Comparison of ENCODE assay signal across 16 mouse cellular contexts in genomic region chr2:146322770-146323169, GRCm38 (mm10).
DNase-seq lines count a peak whose midpoint lies in the region; ATAC-seq lines count a peak whose summit lies in the region.
"Had no signal": no experiment of that assay in that cellular context is flagged by ENCODE, and none has a peak within 500 bp of the region (broad histone marks: within the 10 kb centered on the region; RNA-seq: fewer than 3 reads in every experiment).

No protein-coding gene starts in this region.

- ATAC-seq in CD4-positive, CD25-positive, alpha-beta regulatory T cell, adult 4 months, result peak; percentile 73
- peak; percentile 59; the same call in 1 of the 2 replicates for ATAC-seq in granulocyte monocyte progenitor cell, adult 5-6 weeks (replicated peaks; ENCODE audit: poor library complexity, severe bottlenecking)
- ATAC-seq: forebrain, postnatal 0 days had no signal

- no peaks in the 10 kb centered on the region for H3K36me3 ChIP-seq in splenic B cell, adult 2 months (ENCODE audit: control insufficient read depth, insufficient read depth, low read length, poor library complexity, severe bottlenecking)
- H3K36me3 ChIP-seq: hindbrain, embryonic 12.5 days; limb, embryonic 15.5 days had no signal

- H3K27me3 ChIP-seq in splenic B cell, adult 2 months (ENCODE audit: control insufficient read depth, insufficient read depth, low read length, poor library complexity, severe bottlenecking), result no peaks in the 10 kb centered on the region
- H3K27me3 ChIP-seq: limb, embryonic 15.5 days had no signal

- DNase-seq in thymus, postnatal 0 days (ENCODE audit: low spot score), result peak; percentile 8
- DNase-seq in thymus, postnatal 25 days, result no peak
- peak; percentile 31 for DNase-seq in splenic B cell, adult 2 months (ENCODE audit: low read depth, low spot score)
- no peak for DNase-seq in gastrocnemius, postnatal 4 days (ENCODE audit: low spot score in 2 of 2)
- DNase-seq in kidney, postnatal 14 days, result no peak
- DNase-seq: cerebellum, adult 9-11 months; embryo, embryonic 11 days; forebrain, postnatal 0 days; kidney, adult 11 months; kidney, postnatal 25 days; layer of hippocampus, adult 9-11 months; right cerebral cortex, postnatal 25 days had no signal

Comparison
In these comparisons a context has a peak if more than half of its experiments do, and no peak if none do; other contexts are left out.
1. DNase-seq: peak in thymus, postnatal 0 days (single experiment) and splenic B cell, adult 2 months (single experiment); none in thymus, postnatal 25 days (single experiment), gastrocnemius, postnatal 4 days (0 of 2) and kidney, postnatal 14 days (single experiment).